Mouse (Mus musculus) A20 (cell line): ENCODE measurements around the gene Cspg4.

Experiments
- DNase-seq: peaks from one replicate; pipeline ENCODE4 v3.0.0-alpha.2; 2011; ENCODE audit warnings: low read depth, low spot score

Gene Cspg4

GRCm38 (mm10) chr9:56864216-56864729 is 560 bp upstream of the Cspg4 start, which contains the start of gene Odf3l1:
Gene Odf3l1 (minus strand): TSS chr9:56864679.
- no peak for DNase-seq

- DNase-seq = no peak
Observed at GRCm38 (mm10) chr9:56865673-56866400, 1.0 kb downstream of the Cspg4 start.

GRCm38 (mm10) chr9:56866430-56866829 is 1.6 kb downstream of the Cspg4 start:
- no peak for DNase-seq

- no peak for DNase-seq
Observed at GRCm38 (mm10) chr9:56868292-56868691, 3.5 kb downstream of the Cspg4 start.

- DNase-seq = no peak
Observed at GRCm38 (mm10) chr9:56869552-56869951, 4.7 kb downstream of the Cspg4 start.

- no peak for DNase-seq
Observed at GRCm38 (mm10) chr9:56870778-56871177, 5.9 kb downstream of the Cspg4 start.

- DNase-seq = no peak
Observed at GRCm38 (mm10) chr9:56871191-56871590, 6.4 kb downstream of the Cspg4 start.

- DNase-seq = no peak
Observed at GRCm38 (mm10) chr9:56872105-56872903, 7.5 kb downstream of the Cspg4 start.

GRCm38 (mm10) chr9:56873097-56873496 is 8.3 kb downstream of the Cspg4 start:
- no peak for DNase-seq

- DNase-seq = no peak
Observed at GRCm38 (mm10) chr9:56876784-56877183, 12.0 kb downstream of the Cspg4 start.

GRCm38 (mm10) chr9:56877284-56877683 is 12.5 kb downstream of the Cspg4 start:
- no peak for DNase-seq

GRCm38 (mm10) chr9:56880790-56881189 is 16.0 kb downstream of the Cspg4 start:
- no peak for DNase-seq

- DNase-seq = no peak
Observed at GRCm38 (mm10) chr9:56881539-56882082, 16.8 kb downstream of the Cspg4 start.

- DNase-seq = no peak
Observed at GRCm38 (mm10) chr9:56882283-56882682, 17.4 kb downstream of the Cspg4 start.

- DNase-seq = no peak
Observed at GRCm38 (mm10) chr9:56882818-56883217, 18.0 kb downstream of the Cspg4 start.

GRCm38 (mm10) chr9:56883470-56883869 is 18.6 kb downstream of the Cspg4 start:
- no peak for DNase-seq

- DNase-seq = no peak
Observed at GRCm38 (mm10) chr9:56884328-56884727, 19.5 kb downstream of the Cspg4 start.

GRCm38 (mm10) chr9:56886113-56886512 is 21.3 kb downstream of the Cspg4 start:
- peak; percentile 37 for DNase-seq

- DNase-seq = no peak
Observed at GRCm38 (mm10) chr9:56886601-56887000, 21.8 kb downstream of the Cspg4 start.

GRCm38 (mm10) chr9:56887581-56887980 is 22.7 kb downstream of the Cspg4 start:
- no peak for DNase-seq

GRCm38 (mm10) chr9:56889817-56890216 is 25.0 kb downstream of the Cspg4 start:
- DNase-seq = peak; percentile 83

GRCm38 (mm10) chr9:56890522-56891250 is 25.9 kb downstream of the Cspg4 start:
- DNase-seq = peak; percentile 10
